Mouse (Mus musculus) embryo, embryonic 10 days (tissue): ENCODE results near the gene Tnn.

Source experiments
- DNase-seq: peaks from one replicate; pipeline ENCODE4 v3.0.0-alpha.2; 2015; ENCODE audit warnings: low spot score

The Tnn gene

DNA sequence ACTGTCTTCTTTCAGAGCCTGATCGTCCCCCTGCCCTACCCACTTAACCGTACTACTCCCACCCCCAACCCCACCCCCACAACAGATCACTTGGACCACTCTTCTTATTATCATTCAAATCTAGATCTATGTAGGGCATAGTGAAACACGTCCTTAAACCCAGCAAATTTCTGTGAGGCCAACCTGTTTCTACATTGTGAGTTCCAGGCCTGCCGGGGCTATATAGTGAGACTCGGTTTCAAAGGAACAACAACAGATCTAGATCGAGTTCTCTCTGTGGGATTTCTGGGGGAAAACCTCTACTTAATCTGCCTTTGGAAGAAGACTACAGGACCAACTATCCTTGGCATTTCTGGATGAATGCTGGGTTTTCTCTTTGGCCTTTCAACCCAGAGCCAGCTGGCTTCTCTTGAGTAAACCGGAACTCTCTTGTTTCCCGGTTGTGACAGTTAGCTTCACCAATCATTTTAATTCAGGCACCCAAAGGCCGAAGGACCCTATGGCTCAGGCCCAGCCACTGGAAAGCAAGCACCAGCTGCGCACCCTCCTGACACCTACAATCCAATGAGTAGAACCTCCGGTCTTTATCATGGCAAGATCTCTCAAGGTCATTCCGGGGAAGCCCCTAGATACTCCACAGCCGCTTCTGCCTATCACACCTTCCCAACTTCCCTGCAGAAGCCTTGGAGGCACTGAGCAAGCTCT is 110.0 kb downstream of the Tnn start:
- DNase-seq: no peak

DNA sequence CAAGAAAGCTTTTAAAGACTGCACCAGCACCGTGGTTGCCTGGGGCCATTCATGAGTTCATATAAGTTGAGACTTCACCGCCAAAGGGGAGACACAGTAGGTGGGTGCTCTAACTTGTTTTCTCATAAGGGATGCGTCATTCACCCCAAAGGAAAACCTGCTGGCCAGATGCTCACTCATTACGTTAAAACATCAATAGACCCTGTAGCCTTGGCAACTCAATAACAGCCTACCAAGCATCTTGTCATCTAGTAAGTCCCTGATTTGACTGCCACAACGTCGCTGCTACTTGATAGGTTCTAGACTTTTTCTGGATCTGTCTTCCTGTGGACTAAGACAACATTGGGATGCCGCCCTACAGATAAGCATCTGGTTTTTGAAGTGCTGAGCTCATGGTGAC is 111.0 kb downstream of the Tnn start:
- no peak for DNase-seq

- DNase-seq: no peak
Observed at GRCm38 (mm10) chr1:160041264-160041775, 112.1 kb downstream of the Tnn start.

DNA sequence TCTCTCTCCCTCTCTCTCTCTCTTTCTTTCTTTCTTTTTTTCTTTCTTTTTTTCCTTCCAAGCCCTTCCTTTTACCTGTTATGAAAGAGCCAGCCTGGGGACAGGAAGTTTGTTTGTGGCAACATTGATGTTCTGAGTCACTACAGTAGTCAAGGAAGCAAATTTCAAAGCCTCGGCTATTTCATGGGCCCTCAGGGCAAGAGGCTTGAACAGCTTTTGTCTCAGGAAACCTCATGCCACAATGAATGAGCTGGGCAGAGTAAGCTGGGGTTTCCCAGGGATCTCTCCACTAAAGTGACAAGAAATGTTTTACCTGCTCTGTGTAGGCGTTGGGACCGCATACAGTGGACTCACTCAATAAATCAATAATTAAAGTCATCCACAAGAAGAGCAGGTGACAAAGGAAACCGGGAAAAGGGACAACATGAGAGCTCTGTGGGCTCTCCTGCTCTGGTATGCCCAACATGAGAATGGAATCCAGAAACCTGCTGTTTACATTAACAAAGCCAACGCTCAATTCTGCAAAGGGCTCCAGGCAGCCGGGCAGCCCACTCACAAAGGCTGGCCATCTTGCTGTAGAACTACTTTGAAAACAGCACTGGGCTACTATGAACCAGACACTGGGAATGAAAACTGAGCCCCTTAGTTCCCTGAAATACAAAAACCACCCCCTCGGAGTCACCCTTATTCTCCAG is 113.3 kb downstream of the Tnn start:
- DNase-seq: no peak

DNA sequence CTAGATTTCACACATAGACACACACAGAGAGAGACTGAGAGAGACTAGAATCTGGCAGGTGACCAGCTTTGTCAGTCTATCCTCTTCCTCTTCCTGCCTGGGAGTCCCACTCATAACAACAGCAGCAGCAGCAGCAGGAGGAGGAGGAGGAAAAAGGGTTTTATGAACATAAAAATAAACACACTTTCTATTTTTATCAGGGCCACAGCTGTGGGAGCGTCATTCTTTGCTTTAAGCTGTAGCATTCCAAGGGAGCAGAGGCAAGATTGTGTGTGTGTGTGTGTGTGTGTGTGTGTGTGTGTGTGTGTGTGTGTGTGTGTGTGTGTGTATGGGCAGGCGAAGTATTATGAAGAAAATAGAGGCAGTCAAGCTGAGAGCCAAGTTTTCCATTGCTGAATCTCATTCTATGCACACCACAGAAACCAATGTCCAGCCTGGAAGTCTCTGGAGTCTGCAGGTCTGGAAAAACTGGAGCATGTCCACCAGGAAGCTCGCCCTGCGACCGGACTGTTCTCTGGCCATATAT is 116.3 kb downstream of the Tnn start:
- DNase-seq: no peak

- DNase-seq: no peak
Observed at GRCm38 (mm10) chr1:160035561-160035960, 117.8 kb downstream of the Tnn start.
